Mouse (Mus musculus) CH12.LX (cell line): ENCODE measurements around the gene Uqcc3. TPM values are rescaled to one million over a fixed set of nuclear protein-coding genes. Genes with fewer than 3 reads are reported as not detected.
"Not testable (repeated sequence)": the region's sequence is repeated elsewhere in the genome, so short reads cannot be mapped to it uniquely, and the experiment has no call there.

Experiments used
- DNase-seq: peaks from one replicate; pipeline ENCODE4 v3.0.0-alpha.2; 2013; ENCODE audit errors: extremely low read depth
- H3K27ac ChIP-seq: 2 replicates; pipeline ENCODE4 v1.5.1; 2012; ENCODE audit warnings: low read depth, mild to moderate bottlenecking, control low read depth, moderate library complexity; ENCODE audit not compliant: insufficient read depth
- H3K27me3 ChIP-seq: replicated peaks from 2 replicates; pipeline ENCODE3; 2012; ENCODE audit warnings: inconsistent platforms
- H3K36me3 ChIP-seq, 2 experiments: replicated peaks in 1 of 2; 2 replicates each; pipeline versions ENCODE3 to v1.6.1; 2012; ENCODE audit warnings: inconsistent platforms in 1 of 2, low read length in 1 of 2, mild to moderate bottlenecking in 1 of 2, mixed read lengths in 1 of 2, moderate library complexity in 1 of 2; ENCODE audit not compliant: control insufficient read depth in 1 of 2, insufficient read depth in 1 of 2
- H3K4me1 ChIP-seq, 2 experiments: 2 replicates each; pipeline ENCODE4 v1.6.1; 2012; ENCODE audit warnings: inconsistent platforms in 1 of 2, moderate library complexity in 1 of 2; ENCODE audit not compliant: insufficient read depth in 2 of 2, control insufficient read depth in 1 of 2
- H3K4me2 ChIP-seq: 2 replicates; pipeline ENCODE4 v1.6.1; 2012; ENCODE audit warnings: low read depth, mild to moderate bottlenecking, control low read depth; ENCODE audit not compliant: poor library complexity, insufficient read depth, severe bottlenecking
- H3K4me3 ChIP-seq, 3 experiments: fragments of 150-350 bp in 1 of 3; sonication (generic) in 1 of 3; replicated peaks in 1 of 3; 2 replicates each; pipeline versions ENCODE3 to v1.5.1; 2011 to 2012; ENCODE audit warnings: low read depth in 2 of 3, low read length in 2 of 3, mild to moderate bottlenecking in 2 of 3, moderate library complexity in 2 of 3, control low read depth in 1 of 3, improper control_type of control experiment in 1 of 3, inconsistent platforms in 1 of 3, mixed read lengths in 1 of 3; ENCODE audit not compliant: poor library complexity in 1 of 3
- H3K79me2 ChIP-seq: replicated peaks from 2 replicates; pipeline ENCODE4 v1.6.1; 2012; ENCODE audit warnings: mild to moderate bottlenecking, moderate library complexity; ENCODE audit not compliant: control insufficient read depth, poor library complexity, insufficient read depth, severe bottlenecking; ENCODE audit errors: extremely low read depth
- H3K9ac ChIP-seq: 2 replicates; pipeline ENCODE4 v1.6.1; 2012; ENCODE audit warnings: low read depth, mild to moderate bottlenecking, control low read depth, moderate library complexity; ENCODE audit not compliant: insufficient read depth
- H3K9me3 ChIP-seq: replicated peaks from 2 replicates; pipeline ENCODE3; 2012; ENCODE audit warnings: low read length, inconsistent platforms, mixed read lengths
- BHLHE40 ChIP-seq: IDR thresholded peaks from 2 replicates; pipeline ENCODE4 v1.6.1; 2011; ENCODE audit warnings: mild to moderate bottlenecking, low read depth, low read length, improper control_type of control experiment
- CTCF ChIP-seq, 2 experiments: IDR thresholded peaks in 1 of 2; conservative IDR thresholded peaks in 1 of 2; 2 replicates each; pipeline ENCODE4 v1.5.1; 2011 to 2012; ENCODE audit warnings: low read depth in 2 of 2, low read length in 2 of 2, improper control_type of control experiment in 1 of 2, inconsistent platforms in 1 of 2, mild to moderate bottlenecking in 1 of 2, moderate library complexity in 1 of 2
- E2F4 ChIP-seq: IDR thresholded peaks from 2 replicates; pipeline ENCODE4 v1.6.1; 2011; ENCODE audit warnings: low read depth, low read length, improper control_type of control experiment; ENCODE audit not compliant: insufficient replicate concordance
- ELF1 ChIP-seq: IDR thresholded peaks from 2 replicates; pipeline ENCODE4 v1.6.1; 2014; ENCODE audit warnings: low read depth, mild to moderate bottlenecking, inconsistent platforms, low read length, improper control_type of control experiment
- HCFC1 ChIP-seq: IDR thresholded peaks from 2 replicates; pipeline ENCODE4 v1.6.1; 2012; ENCODE audit warnings: low read depth, mild to moderate bottlenecking, inconsistent platforms, low read length, improper control_type of control experiment
- JUN ChIP-seq: IDR thresholded peaks from 2 replicates; pipeline ENCODE4 v1.6.1; 2011; ENCODE audit warnings: low read depth, mild to moderate bottlenecking, low read length, improper control_type of control experiment, moderate library complexity; ENCODE audit not compliant: insufficient read depth
- JUND ChIP-seq: conservative IDR thresholded peaks from 2 replicates; pipeline ENCODE4 v1.6.1; 2011; ENCODE audit warnings: low read depth, low read length, improper control_type of control experiment
- KAT2A ChIP-seq: IDR thresholded peaks from 2 replicates; pipeline ENCODE4 v1.6.1; 2012; ENCODE audit warnings: low read length, improper control_type of control experiment, inconsistent platforms; ENCODE audit not compliant: insufficient replicate concordance
- MAX ChIP-seq: IDR thresholded peaks from 2 replicates; pipeline ENCODE4 v1.6.1; 2011; ENCODE audit warnings: low read length, improper control_type of control experiment
- MEF2A ChIP-seq: IDR thresholded peaks from 2 replicates; pipeline ENCODE4 v1.6.1; 2014; ENCODE audit warnings: low read depth, mild to moderate bottlenecking, inconsistent platforms, low read length, improper control_type of control experiment, borderline replicate concordance
- MXI1 ChIP-seq: IDR thresholded peaks from 2 replicates; pipeline ENCODE4 v1.6.1; 2011; ENCODE audit warnings: mild to moderate bottlenecking, low read depth, low read length, improper control_type of control experiment
- MYC ChIP-seq: IDR thresholded peaks from 2 replicates; pipeline ENCODE4 v1.6.1; 2011; ENCODE audit warnings: low read depth, mild to moderate bottlenecking, improper control_type of control experiment, low read length
- NELFE ChIP-seq: IDR thresholded peaks from 2 replicates; pipeline ENCODE4 v1.6.1; 2011; ENCODE audit warnings: low read depth, low read length, improper control_type of control experiment
- NRF1 ChIP-seq: IDR thresholded peaks from 2 replicates; pipeline ENCODE4 v1.6.1; 2014; ENCODE audit warnings: low read depth, mild to moderate bottlenecking, inconsistent platforms, low read length, improper control_type of control experiment, moderate library complexity
- POLR2A ChIP-seq: IDR thresholded peaks from 2 replicates; pipeline ENCODE4 v1.6.1; 2011; ENCODE audit warnings: low read depth, mild to moderate bottlenecking, improper control_type of control experiment, low read length
- POLR2AphosphoS2 ChIP-seq: IDR thresholded peaks from 2 replicates; pipeline ENCODE4 v1.6.1; 2011; ENCODE audit warnings: low read depth, low read length, improper control_type of control experiment
- RAD21 ChIP-seq: IDR thresholded peaks from 2 replicates; pipeline ENCODE4 v1.6.1; 2011; ENCODE audit warnings: low read depth, mild to moderate bottlenecking, low read length, improper control_type of control experiment, moderate library complexity
- SIN3A ChIP-seq: IDR thresholded peaks from 2 replicates; pipeline ENCODE4 v1.6.1; 2012; ENCODE audit warnings: low read length, improper control_type of control experiment, inconsistent platforms
- TCF12 ChIP-seq: IDR thresholded peaks from 2 replicates; pipeline ENCODE4 v1.6.1; 2014; ENCODE audit warnings: low read depth, mild to moderate bottlenecking, inconsistent platforms, low read length, improper control_type of control experiment
- UBTF ChIP-seq: IDR thresholded peaks from 2 replicates; pipeline ENCODE4 v1.6.1; 2012; ENCODE audit warnings: low read depth, mild to moderate bottlenecking, inconsistent platforms, low read length, improper control_type of control experiment, moderate library complexity
- ZC3H11A ChIP-seq: IDR thresholded peaks from 2 replicates; pipeline ENCODE4 v1.6.1; 2012; ENCODE audit warnings: low read depth, mild to moderate bottlenecking, inconsistent platforms, low read length, improper control_type of control experiment
- ZKSCAN1 ChIP-seq: IDR thresholded peaks from 2 replicates; pipeline ENCODE4 v1.6.1; 2012; ENCODE audit warnings: low read depth, inconsistent platforms, low read length, improper control_type of control experiment, borderline replicate concordance
- ZMIZ1 ChIP-seq: IDR thresholded peaks from 2 replicates; pipeline ENCODE4 v1.6.1; 2012; ENCODE audit warnings: low read depth, mild to moderate bottlenecking, inconsistent platforms, low read length, improper control_type of control experiment
- dilution Hi-C: fragments of 300-500 bp; cut with MboI; formaldehyde crosslinking; loops from 2 replicates; pipeline ENCODE4 v1.14.3; 2020; ENCODE audit warnings: low sequenced_read_pairs; ENCODE audit not compliant: extremely low pct_unique_long_range_greater_than_20kb, extremely low pct_ligation_motif_present
- in situ Hi-C: fragments of 300-500 bp; cut with MboI; formaldehyde crosslinking; loops from 3 replicates; pipeline ENCODE4 v1.14.3; 2019; ENCODE audit warnings: low sequenced_read_pairs, low pct_ligation_motif_present, low pct_unique_long_range_greater_than_20kb, mixed read lengths
- polyA plus RNA-seq: library from polyadenylated mRNA; unstranded; fragments of >175 nt; gene quantifications from 2 replicates; pipeline ENCODE4 v1.2.1, GENCODE M21; 2012; ENCODE audit warnings: low read depth; ENCODE audit not compliant: insufficient read length
- total RNA-seq, 2 experiments: library from RNA; depleted of rRNA; stranded (reverse); fragments of 300-350 nt in 1 of 2; fragments of >200 nt in 1 of 2; gene quantifications; 2 replicates each; pipeline ENCODE4 v1.2.3; 2012 to 2014

Gene Uqcc3
- total and polyA plus RNA-seq, 3 experiments: 23.5 to 56.6 (median 42.6) TPM

DNA sequence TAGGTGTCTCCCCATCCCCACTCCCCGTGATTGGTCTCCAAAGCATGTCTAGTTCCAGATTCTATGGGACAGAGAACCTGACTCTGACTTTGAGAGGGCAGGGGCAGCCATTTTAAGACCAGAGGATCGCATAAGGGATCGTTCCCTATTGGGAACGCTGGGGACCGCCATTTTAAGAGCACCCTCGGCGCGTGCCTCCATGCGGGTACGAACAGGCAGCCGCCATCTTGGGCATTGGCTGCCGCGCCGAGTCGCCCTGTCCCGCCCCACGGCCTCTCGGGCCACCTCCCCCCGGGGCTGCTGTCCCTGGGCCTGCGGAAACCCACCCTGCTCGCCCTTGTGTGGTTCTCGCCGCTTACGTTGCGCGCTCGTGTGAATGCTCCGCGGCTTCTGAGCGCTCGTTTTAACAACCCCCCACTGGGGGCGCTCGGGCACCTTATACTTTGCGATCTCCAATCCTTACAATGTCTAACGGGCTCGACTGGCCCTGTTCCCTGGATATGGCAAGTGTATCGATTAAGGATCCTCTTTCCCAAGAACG, 43.4 kb downstream of the Uqcc3 start, which contains the start of gene Bscl2:
Gene Bscl2 (plus strand): TSS at position 217 of the 541 bp plus-strand sequence.
- peaks cover 20 to 53% of the 10 kb centered on the region in 2 experiments for H3K36me3 ChIP-seq
- dilution Hi-C loops: no loop called here

DNA sequence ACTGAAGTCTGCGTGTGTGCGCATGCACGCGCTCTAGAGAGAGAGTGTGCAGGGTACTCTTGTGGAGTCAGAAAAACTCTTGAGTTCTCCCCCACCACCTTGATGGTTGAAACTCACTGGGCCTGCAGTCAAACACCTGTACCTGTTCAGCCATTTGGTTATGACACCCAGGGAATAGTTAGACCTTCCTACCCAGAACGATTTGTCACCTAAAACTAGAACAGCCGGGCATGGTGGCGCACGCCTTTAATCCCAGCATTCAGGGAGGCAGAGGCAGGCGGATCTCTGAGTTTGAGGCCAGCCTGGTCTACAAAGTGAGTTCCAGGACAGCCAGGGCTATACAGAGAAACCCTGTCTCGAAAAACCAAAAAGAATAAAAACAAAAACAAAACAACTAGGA, 44.4 kb downstream of the Uqcc3 start:
- Histone ChIP-seq H3K36me3 (peaks cover 29 to 53% of the 10 kb centered on the region in 2 experiments), H3K4me1 (peaks cover 9 to 42% of the 10 kb centered on the region in 2 experiments), H3K79me2 (peaks cover 19% of the 10 kb centered on the region)
- H3K4me2 ChIP-seq, DNase-seq, H3K9me3 ChIP-seq, H3K9ac ChIP-seq, H3K27ac ChIP-seq, H3K4me3 ChIP-seq, H3K27me3 ChIP-seq, dilution Hi-C loops: not testable (repeated sequence)
- in situ Hi-C loops: loop anchor here (25.0 kb wide), 1 partner anchor 1026 kb away; no protein-coding TSS in a partner anchor
- 0 out of 2 replicates have a peak, but pooled peaks have one; percentile 0 for TF ChIP-seq ZMIZ1

More for the DNA sequence above, 43.4 kb downstream of the Uqcc3 start, which contains the start of gene Bscl2:
- peaks cover 11 to 45% of the 10 kb centered on the region in 2 experiments for H3K4me1 ChIP-seq
- peak; percentile 72 for DNase-seq
- peak in 1 of 2 experiments; percentile 65; a peak in 2 of 4 replicates for TF ChIP-seq CTCF (conservative IDR thresholded peaks at IDR 0.05 in 1 of 2, IDR thresholded peaks at IDR 0.05 in 1 of 2; ENCODE audit: low read depth in 2 of 2, low read length in 2 of 2)
- peak; percentile 87 for TF ChIP-seq ZC3H11A
- no peak for TF ChIP-seq JUN
- TF ChIP-seq POLR2A: peak; percentile 80
- peak; percentile 79 for TF ChIP-seq NRF1
- peak; percentile 55 for TF ChIP-seq MXI1
- peak; percentile 87 for TF ChIP-seq MAX
- peak; percentile 12 for TF ChIP-seq MEF2A
- peak; percentile 1; the same call in 1 of the 2 replicates for TF ChIP-seq RAD21
- peak; percentile 44; the same call in 1 of the 2 replicates for TF ChIP-seq NELFE
- no peak for TF ChIP-seq ZKSCAN1
- peak; percentile 67; the same call in 1 of the 2 replicates for TF ChIP-seq UBTF
- peak; percentile 57; the same call in 1 of the 2 replicates for TF ChIP-seq ZMIZ1
- TF ChIP-seq HCFC1: peak; percentile 63
- 0 out of 2 replicates have a peak, but pooled peaks have one; percentile 17 for TF ChIP-seq ELF1
- no peak for TF ChIP-seq E2F4
- no peak for TF ChIP-seq SIN3A
- TF ChIP-seq TCF12: peak; percentile 70
- peak; percentile 70 for TF ChIP-seq POLR2AphosphoS2
- TF ChIP-seq BHLHE40: peak; percentile 59
- no peak for TF ChIP-seq JUND
- peak; percentile 93 for TF ChIP-seq MYC
- 0 out of 2 replicates have a peak, but pooled peaks have one; percentile 35 for TF ChIP-seq KAT2A
- TF ChIP-seq, all 38 proteins: peak for 18
- peak within 1 kb of the TSS; percentile 92 for H3K27ac ChIP-seq
- no peaks in the 10 kb centered on the region for H3K9me3 ChIP-seq
- H3K27me3 ChIP-seq: no peaks in the 10 kb centered on the region
- H3K4me3 ChIP-seq: peak within 1 kb of the TSS; percentile 56 to 65 (median 62)
- in situ Hi-C loops: loop anchor here (25.0 kb wide), 1 partner anchor 1025 kb away; no protein-coding TSS in a partner anchor
- peaks cover 20% of the 10 kb centered on the region for H3K79me2 ChIP-seq
- H3K4me2 ChIP-seq: peak within 1 kb of the TSS; percentile 96
- H3K9ac ChIP-seq: peak within 1 kb of the TSS; percentile 75
